Mouse (Mus musculus): Measurements from ENCODE around the gene Pold3.

GRCm38 (mm10) chr7:100150626-100151025 lies 29.3 kb upstream of the Pold3 start:
- TF ChIP-seq CTCF (IDR thresholded peaks at IDR 0.05; ENCODE audit: control insufficient read depth, insufficient read depth, insufficient read length): no peak
- TF ChIP-seq MAX (IDR thresholded peaks at IDR 0.05): no peak
- TF ChIP-seq USF1 (IDR thresholded peaks at IDR 0.05; ENCODE audit: low read depth): no peak
- no peak for TF ChIP-seq MYOD1 (IDR thresholded peaks at IDR 0.05; ENCODE audit: control insufficient read depth, insufficient read length, low read depth)
- TF ChIP-seq CEBPB (IDR thresholded peaks at IDR 0.05; ENCODE audit: low read depth): no peak

Data from C2C12 (cell line).